Mouse (Mus musculus): ENCODE data around the gene Gabra1.

DNA sequence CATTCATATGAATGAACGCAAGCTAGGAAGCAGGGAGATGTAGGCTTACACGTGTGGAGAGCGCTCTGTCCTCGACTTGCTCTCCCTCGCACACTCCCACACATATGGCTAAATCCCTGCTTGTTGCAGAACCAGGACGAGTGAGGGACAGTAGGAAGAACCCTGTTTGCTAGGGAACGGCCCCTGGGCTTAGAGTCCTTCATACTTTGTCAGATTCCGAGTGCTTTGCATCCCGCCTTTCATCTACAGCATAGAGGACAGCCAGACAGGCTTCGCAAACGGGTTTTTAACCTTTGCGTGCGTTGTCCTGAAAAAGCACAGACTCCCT is at the start of gene Gabra1:
- no peak for TF ChIP-seq CTCF (conservative IDR thresholded peaks at IDR 0.05; ENCODE audit: low read length)
- no peak for TF ChIP-seq NANOG (IDR thresholded peaks at IDR 0.05; ENCODE audit: borderline replicate concordance, low read length)
